Mouse (Mus musculus): Measurements from ENCODE around the gene Mmp9. TPM values are rescaled to one million over a fixed set of nuclear protein-coding genes. Genes with fewer than 3 reads are reported as not detected.

The Mmp9 gene
- polyA plus RNA-seq, 1 experiment from 2014 or later, result 4.5 TPM

- Histone ChIP-seq H3K4me2 (replicated peaks; ENCODE audit: low read depth, low read length) (peak overlapping the region; percentile 72), H3K4me1 (ENCODE audit: insufficient read depth, low read depth, low read length) (peaks cover 13% of the 10 kb centered on the region; the same call in 1 of the 2 replicates), H3K9ac (replicated peaks; ENCODE audit: low read depth) (no peak overlapping the region), H3K27me3 (replicated peaks; ENCODE audit: insufficient read depth, low read length) (0 out of 2 replicates have a peak, but pooled peaks cover 5% of the 10 kb centered on the region), H3K27ac (ENCODE audit: low read length) (no peak overlapping the region), H3K36me3 (ENCODE audit: insufficient read depth, low read length) (peaks cover 16% of the 10 kb centered on the region), H3K9me3 (ENCODE audit: low read length) (no peaks in the 10 kb centered on the region), H3K4me3 (ENCODE audit: low read depth, low read length) (peak overlapping the region; percentile 38)
- ATAC-seq, result peak; percentile 37; the same call in 1 of the 2 replicates
- WGBS, result 8% methylated on average over 43 of the region's 49 CpGs
- no peak for TF ChIP-seq EP300 (IDR thresholded peaks at IDR 0.05)
- TF ChIP-seq CTCF (IDR thresholded peaks at IDR 0.05), result no peak
- no peak for DNase-seq (ENCODE audit: low spot score)
Observed at GRCm38 (mm10) chr2:164996848-164997720, 56.5 kb downstream of the Mmp9 start.

- under 1% methylated on average over 48 of the region's 52 CpGs for WGBS
- Histone ChIP-seq H3K27me3 (replicated peaks; ENCODE audit: insufficient read depth, low read length) (0 out of 2 replicates have a peak, but pooled peaks cover 5% of the 10 kb centered on the region), H3K27ac (ENCODE audit: low read length) (no peak overlapping the region), H3K9ac (replicated peaks; ENCODE audit: low read depth) (no peak overlapping the region; the same call in 1 of the 2 replicates), H3K4me2 (replicated peaks; ENCODE audit: low read depth, low read length) (peak overlapping the region; percentile 72), H3K36me3 (ENCODE audit: insufficient read depth, low read length) (peaks cover 18% of the 10 kb centered on the region), H3K9me3 (ENCODE audit: low read length) (no peaks in the 10 kb centered on the region), H3K4me3 (ENCODE audit: low read depth, low read length) (peak overlapping the region; percentile 38), H3K4me1 (ENCODE audit: insufficient read depth, low read depth, low read length) (peaks cover 13% of the 10 kb centered on the region; the same call in 1 of the 2 replicates)
- peak; percentile 51 for ATAC-seq
- DNase-seq (ENCODE audit: low spot score), result peak; percentile 23
- TF ChIP-seq CTCF (IDR thresholded peaks at IDR 0.05), result no peak
- TF ChIP-seq EP300 (IDR thresholded peaks at IDR 0.05), result no peak
Observed at GRCm38 (mm10) chr2:164997721-164998428, 57.3 kb downstream of the Mmp9 start.

DNA sequence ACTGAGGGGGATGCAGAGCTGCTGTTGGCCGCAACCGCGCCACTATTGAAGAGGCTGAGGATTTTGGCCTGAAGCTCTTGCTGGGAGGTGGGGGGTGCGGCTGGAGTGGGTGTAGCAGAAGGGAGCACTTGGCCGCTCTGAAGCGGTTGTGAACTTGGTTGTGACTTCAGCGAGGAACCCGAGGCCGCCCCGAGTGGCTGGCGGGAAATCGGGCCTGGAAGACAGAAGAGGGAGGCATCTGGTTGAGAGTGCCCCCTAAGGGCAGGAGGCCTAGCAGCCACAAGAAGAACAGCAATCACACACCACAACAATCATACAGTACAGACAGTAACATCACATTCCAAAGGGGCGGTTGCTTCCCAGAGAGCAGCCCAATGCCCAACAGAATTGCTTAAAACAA, 61.4 kb downstream of the Mmp9 start:
- Histone ChIP-seq H3K27ac (ENCODE audit: low read length) (no peak overlapping the region), H3K9me3 (ENCODE audit: low read length) (no peaks in the 10 kb centered on the region), H3K4me1 (ENCODE audit: insufficient read depth, low read depth, low read length) (peaks cover 13% of the 10 kb centered on the region; the same call in 1 of the 2 replicates), H3K4me2 (replicated peaks; ENCODE audit: low read depth, low read length) (no peak overlapping the region), H3K27me3 (replicated peaks; ENCODE audit: insufficient read depth, low read length) (0 out of 2 replicates have a peak, but pooled peaks cover 5% of the 10 kb centered on the region), H3K4me3 (ENCODE audit: low read depth, low read length) (no peak overlapping the region), H3K9ac (replicated peaks; ENCODE audit: low read depth) (no peak overlapping the region), H3K36me3 (ENCODE audit: insufficient read depth, low read length) (peaks cover 36% of the 10 kb centered on the region)
- DNase-seq (ENCODE audit: low spot score), result no peak
- WGBS, result 83% methylated on average over 13 of the region's 13 CpGs
- no peak for ATAC-seq
- TF ChIP-seq EP300 (IDR thresholded peaks at IDR 0.05), result no peak

- no peak for TF ChIP-seq EP300 (IDR thresholded peaks at IDR 0.05)
- TF ChIP-seq CTCF (IDR thresholded peaks at IDR 0.05), result no peak
- Histone ChIP-seq H3K4me1 (ENCODE audit: insufficient read depth, low read depth, low read length) (peaks cover 5% of the 10 kb centered on the region; the same call in 1 of the 2 replicates), H3K4me2 (replicated peaks; ENCODE audit: low read depth, low read length) (no peak overlapping the region), H3K36me3 (ENCODE audit: insufficient read depth, low read length) (peaks cover 46% of the 10 kb centered on the region), H3K9ac (replicated peaks; ENCODE audit: low read depth) (no peak overlapping the region), H3K27me3 (replicated peaks; ENCODE audit: insufficient read depth, low read length) (no peaks in the 10 kb centered on the region), H3K27ac (ENCODE audit: low read length) (no peak overlapping the region), H3K4me3 (ENCODE audit: low read depth, low read length) (no peak overlapping the region), H3K9me3 (ENCODE audit: low read length) (no peaks in the 10 kb centered on the region)
- no peak for ATAC-seq
- 85% methylated on average over 3 of the region's 3 CpGs for WGBS
- DNase-seq (ENCODE audit: low spot score), result no peak
Observed at GRCm38 (mm10) chr2:165003108-165003507, 62.5 kb downstream of the Mmp9 start.

DNA sequence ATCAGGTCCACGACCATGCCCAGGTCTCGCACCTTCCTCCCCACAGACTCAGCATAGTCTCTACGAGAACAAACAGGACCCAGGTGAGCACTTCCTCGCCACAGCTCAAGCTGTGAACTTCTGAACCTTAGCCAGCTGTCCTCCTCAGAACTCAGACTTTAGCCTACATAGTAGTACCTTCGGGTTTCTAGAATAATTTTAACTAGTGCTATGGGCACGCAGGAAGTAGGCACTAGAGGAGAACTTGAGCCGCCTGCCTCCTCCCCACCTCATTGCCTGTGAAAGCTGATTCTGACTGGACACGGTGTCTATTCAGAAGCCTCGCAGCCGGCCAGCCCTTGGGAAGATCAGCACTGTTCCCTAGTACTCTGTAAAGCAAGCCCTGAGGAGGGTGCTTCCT, 63.7 kb downstream of the Mmp9 start:
- Histone ChIP-seq H3K27ac (ENCODE audit: low read length) (no peak overlapping the region), H3K9me3 (ENCODE audit: low read length) (no peaks in the 10 kb centered on the region), H3K4me3 (ENCODE audit: low read depth, low read length) (no peak overlapping the region), H3K4me2 (replicated peaks; ENCODE audit: low read depth, low read length) (no peak overlapping the region), H3K36me3 (ENCODE audit: insufficient read depth, low read length) (peaks cover 56% of the 10 kb centered on the region), H3K9ac (replicated peaks; ENCODE audit: low read depth) (no peak overlapping the region), H3K4me1 (ENCODE audit: insufficient read depth, low read depth, low read length) (no peaks in the 10 kb centered on the region), H3K27me3 (replicated peaks; ENCODE audit: insufficient read depth, low read length) (no peaks in the 10 kb centered on the region)
- TF ChIP-seq EP300 (IDR thresholded peaks at IDR 0.05) (no peak), CTCF (IDR thresholded peaks at IDR 0.05) (no peak)
- WGBS, result 85% methylated on average over 10 of the region's 10 CpGs
- DNase-seq (ENCODE audit: low spot score) (no peak), ATAC-seq (no peak)

Other genes starting within 250 kb of the Mmp9 start
- gene Spint4, start 242.3 kb upstream of the Mmp9 start, polyA plus RNA-seq (2015; fragmentation: Nextera tagmentation; extraction: Ambion mirVana), result not detected in 2 replicates
- gene Spint5, start 225.5 kb upstream of the Mmp9 start, polyA plus RNA-seq (2015; fragmentation: Nextera tagmentation; extraction: Ambion mirVana), result not detected in 2 replicates
- 6.4 and 6.6 TPM in 2 replicates for gene Wfdc3, start 194.8 kb upstream of the Mmp9 start, polyA plus RNA-seq (2015; fragmentation: Nextera tagmentation; extraction: Ambion mirVana)
- gene Dnttip1, start 194.8 kb upstream of the Mmp9 start, polyA plus RNA-seq (2015; fragmentation: Nextera tagmentation; extraction: Ambion mirVana), result 47.1 and 47.2 TPM in 2 replicates
- 21.1 and 33.3 TPM in 2 replicates for gene Ube2c, start 170.9 kb upstream of the Mmp9 start, polyA plus RNA-seq (2015; fragmentation: Nextera tagmentation; extraction: Ambion mirVana)
- 0.47 and 1.2 TPM in 2 replicates for gene Tnnc2, start 160.8 kb upstream of the Mmp9 start, polyA plus RNA-seq (2015; fragmentation: Nextera tagmentation; extraction: Ambion mirVana)
- 27.4 and 28.6 TPM in 2 replicates for gene Snx21, start 155.0 kb upstream of the Mmp9 start, polyA plus RNA-seq (2015; fragmentation: Nextera tagmentation; extraction: Ambion mirVana)
- gene Acot8, start 135.9 kb upstream of the Mmp9 start, polyA plus RNA-seq (2015; fragmentation: Nextera tagmentation; extraction: Ambion mirVana), result 17.8 and 18.9 TPM in 2 replicates
- gene Zswim3, start 135.7 kb upstream of the Mmp9 start, polyA plus RNA-seq (2015; fragmentation: Nextera tagmentation; extraction: Ambion mirVana), result 4.3 and 5.3 TPM in 2 replicates
- gene Zswim1, start 118.1 kb upstream of the Mmp9 start, polyA plus RNA-seq (2015; fragmentation: Nextera tagmentation; extraction: Ambion mirVana), result 7.7 and 8.1 TPM in 2 replicates
- gene Spata25, start 112.2 kb upstream of the Mmp9 start, polyA plus RNA-seq (2015; fragmentation: Nextera tagmentation; extraction: Ambion mirVana), result not detected in 2 replicates
- 146 and 147 TPM in 2 replicates for gene Ctsa, start 107.9 kb upstream of the Mmp9 start, polyA plus RNA-seq (2015; fragmentation: Nextera tagmentation; extraction: Ambion mirVana)
- gene Neurl2, start 107.3 kb upstream of the Mmp9 start, polyA plus RNA-seq (2015; fragmentation: Nextera tagmentation; extraction: Ambion mirVana), result 5.4 and 6.5 TPM in 2 replicates
- 286 and 314 TPM in 2 replicates for gene Pltp, start 83.1 kb upstream of the Mmp9 start, polyA plus RNA-seq (2015; fragmentation: Nextera tagmentation; extraction: Ambion mirVana)
- gene Pcif1, start 61.5 kb upstream of the Mmp9 start, polyA plus RNA-seq (2015; fragmentation: Nextera tagmentation; extraction: Ambion mirVana), result 60.9 and 71.3 TPM in 2 replicates
- 5.0 and 5.2 TPM in 2 replicates for gene Zfp335, start 29.0 kb upstream of the Mmp9 start, polyA plus RNA-seq (2015; fragmentation: Nextera tagmentation; extraction: Ambion mirVana)
- gene Slc12a5, start 20.0 kb downstream of the Mmp9 start, polyA plus RNA-seq (2015; fragmentation: Nextera tagmentation; extraction: Ambion mirVana), result 0.84 and 1.0 TPM in 2 replicates
- 21.6 and 28.7 TPM in 2 replicates for gene Ncoa5, start 94.1 kb downstream of the Mmp9 start, polyA plus RNA-seq (2015; fragmentation: Nextera tagmentation; extraction: Ambion mirVana)
- 57.9 and 77.5 TPM in 2 replicates for gene Cd40, start 114.8 kb downstream of the Mmp9 start, polyA plus RNA-seq (2015; fragmentation: Nextera tagmentation; extraction: Ambion mirVana)
- gene 1700025C18Rik, start 150.0 kb downstream of the Mmp9 start, polyA plus RNA-seq (2015; fragmentation: Nextera tagmentation; extraction: Ambion mirVana), result not detected in 2 replicates